Mouse (Mus musculus): ENCODE measurements around the gene Olfr544.
A peak's percentile ranks its signal among the peaks of the same experiment; 100 is the strongest.

Gene Olfr544

DNA sequence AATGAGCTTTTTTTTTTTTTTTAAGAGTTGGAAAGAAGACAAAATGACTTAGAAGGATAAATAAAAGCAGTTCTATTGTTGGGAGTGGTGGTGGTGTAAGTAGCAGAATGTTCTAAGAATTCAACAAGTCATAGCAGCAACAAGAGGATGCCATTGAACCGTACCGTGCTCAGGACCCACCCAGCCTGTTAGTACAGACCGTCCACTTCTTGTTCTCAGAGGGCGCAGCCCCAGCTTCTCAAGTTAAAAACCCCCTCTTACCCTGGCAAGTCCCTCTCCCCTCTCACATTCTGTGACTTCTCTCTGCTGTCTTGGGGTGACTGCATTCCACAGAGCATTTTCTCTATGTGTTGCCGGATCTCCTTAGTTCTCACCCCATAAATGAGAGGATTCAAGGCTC lies 11.5 kb downstream of the Olfr544 start:
- DNase-seq = no peak

DNA sequence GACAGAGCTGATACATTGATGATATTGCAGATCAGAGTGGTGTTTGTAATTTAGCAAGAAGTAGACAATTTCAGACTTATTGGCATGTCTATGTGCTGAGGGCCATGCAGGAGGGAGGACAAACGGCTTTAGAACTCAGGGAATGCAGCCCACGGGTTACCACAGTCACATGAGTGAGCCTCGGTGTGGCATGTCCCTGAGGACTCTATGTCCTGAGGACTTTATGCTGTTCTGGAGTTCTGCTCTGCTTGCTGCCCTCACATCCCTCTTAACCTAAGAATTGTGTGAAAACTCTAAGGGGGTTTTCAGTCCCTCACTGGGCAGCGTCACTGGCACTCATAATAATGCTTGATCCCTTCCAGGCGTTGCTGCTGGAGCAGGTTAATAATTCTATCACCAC lies 15.4 kb downstream of the Olfr544 start:
- no peak for DNase-seq

DNA sequence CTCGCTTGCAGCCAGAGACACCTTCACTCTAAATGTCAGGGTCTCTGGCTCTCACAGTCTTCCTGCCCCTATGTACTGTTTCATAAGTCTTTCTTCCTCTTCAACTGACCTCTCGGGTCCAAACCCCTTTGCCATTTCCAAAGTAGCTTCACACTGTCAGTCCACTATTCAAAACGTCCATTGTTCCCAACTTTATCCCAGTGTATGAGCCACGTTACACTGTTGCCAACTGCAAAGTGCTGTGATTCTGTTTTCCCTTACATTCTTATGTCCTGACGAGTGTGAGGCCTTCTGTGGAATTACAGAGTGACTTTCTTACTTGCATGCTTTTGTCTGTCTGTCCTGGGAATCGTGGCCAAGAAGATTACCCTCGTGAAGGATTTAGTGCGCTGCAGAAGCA lies 20.5 kb downstream of the Olfr544 start:
- DNase-seq = no peak

DNA sequence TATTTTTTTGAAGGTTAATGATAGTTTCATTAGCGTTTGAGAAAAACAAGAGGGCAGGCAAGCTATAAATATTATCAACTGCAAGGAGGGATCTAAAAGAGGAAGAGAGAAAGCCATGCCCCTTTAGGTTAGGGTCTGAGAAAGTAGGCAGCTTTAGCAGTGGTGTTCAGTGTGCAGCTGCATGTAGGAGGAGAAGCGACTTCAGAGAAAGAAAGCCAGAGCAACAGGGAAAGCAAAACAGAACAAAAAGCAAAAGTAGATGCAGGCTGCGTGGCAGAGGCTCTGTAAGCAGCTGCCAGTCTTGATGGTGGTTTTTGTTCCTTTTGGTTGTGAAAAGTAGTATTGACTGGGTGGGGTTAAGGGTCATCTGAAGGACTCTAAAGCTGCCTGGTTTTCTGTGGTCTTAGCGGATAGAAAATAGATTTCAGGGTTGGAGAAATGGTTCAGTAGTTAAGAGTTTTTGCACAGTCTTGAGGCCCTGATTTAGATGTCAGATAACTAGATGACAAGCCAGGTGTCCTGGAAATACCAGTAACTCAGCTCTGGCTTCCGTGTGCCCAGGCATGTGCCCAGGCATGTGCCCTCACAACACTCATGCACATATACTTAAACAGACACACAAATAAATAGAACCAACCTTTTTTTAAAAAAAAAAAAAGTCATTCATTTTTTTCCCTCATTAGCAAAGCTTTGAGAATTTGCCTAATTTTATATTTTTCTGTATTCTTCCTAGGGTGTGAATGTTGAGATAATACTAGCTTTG lies 29.3 kb downstream of the Olfr544 start:
- no peak for DNase-seq

DNA sequence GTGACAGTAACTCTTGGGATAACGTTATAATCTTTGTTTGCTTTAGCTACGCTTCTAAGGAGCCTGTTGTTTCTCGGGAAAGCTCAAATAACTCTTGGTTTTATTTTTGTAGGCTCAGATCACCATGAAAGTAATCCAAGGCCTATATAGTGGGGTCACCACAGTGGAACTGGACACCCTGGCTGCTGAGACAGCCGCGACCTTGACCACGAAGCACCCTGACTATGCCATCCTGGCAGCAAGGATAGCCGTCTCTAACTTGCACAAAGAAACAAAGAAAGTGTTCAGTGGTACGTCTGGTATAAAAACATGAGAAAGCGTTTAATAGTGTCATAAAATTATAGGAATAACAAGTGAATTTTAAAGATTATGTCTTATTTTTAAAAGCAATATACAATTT lies 41.7 kb downstream of the Olfr544 start:
- DNase-seq = no peak

DNA sequence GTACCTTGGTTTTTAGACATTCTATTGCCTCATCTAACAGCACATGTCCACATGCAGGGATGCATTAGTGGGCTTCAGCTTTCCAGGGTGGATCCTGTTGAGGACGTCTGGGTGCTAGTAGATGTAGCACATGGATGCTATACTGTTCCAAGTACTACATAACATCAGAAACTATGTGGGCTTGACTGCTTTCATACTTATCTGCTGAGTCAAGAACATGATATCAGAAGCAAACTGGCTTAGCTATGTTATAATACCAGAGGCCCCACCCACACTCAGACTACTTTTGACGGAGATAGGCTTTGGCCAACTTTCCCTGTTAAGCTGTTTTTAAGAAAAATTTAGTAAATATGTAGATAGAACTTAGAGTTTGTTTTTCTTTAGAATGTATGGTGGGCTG lies 43.8 kb downstream of the Olfr544 start:
- DNase-seq = no peak

DNA sequence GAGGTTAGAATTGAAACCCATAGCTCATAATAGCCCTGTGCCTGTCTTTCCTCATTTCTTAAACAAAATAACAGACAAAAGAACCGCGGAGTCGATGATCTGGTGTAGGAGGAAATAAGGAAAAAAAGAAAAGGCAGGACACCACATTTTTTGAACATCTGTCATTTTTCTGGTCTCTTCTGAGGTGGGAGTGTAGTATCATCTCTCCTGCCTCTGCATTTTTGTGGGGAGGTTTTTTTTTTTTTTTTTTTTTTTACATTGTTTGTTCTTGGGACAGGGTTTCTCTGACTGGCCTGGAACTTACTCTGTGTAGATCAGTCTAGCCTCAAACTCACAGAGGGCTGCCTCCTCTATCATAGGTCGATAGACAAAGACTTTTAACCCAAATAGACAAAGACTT lies 45.7 kb downstream of the Olfr544 start:
- DNase-seq = no peak

DNA sequence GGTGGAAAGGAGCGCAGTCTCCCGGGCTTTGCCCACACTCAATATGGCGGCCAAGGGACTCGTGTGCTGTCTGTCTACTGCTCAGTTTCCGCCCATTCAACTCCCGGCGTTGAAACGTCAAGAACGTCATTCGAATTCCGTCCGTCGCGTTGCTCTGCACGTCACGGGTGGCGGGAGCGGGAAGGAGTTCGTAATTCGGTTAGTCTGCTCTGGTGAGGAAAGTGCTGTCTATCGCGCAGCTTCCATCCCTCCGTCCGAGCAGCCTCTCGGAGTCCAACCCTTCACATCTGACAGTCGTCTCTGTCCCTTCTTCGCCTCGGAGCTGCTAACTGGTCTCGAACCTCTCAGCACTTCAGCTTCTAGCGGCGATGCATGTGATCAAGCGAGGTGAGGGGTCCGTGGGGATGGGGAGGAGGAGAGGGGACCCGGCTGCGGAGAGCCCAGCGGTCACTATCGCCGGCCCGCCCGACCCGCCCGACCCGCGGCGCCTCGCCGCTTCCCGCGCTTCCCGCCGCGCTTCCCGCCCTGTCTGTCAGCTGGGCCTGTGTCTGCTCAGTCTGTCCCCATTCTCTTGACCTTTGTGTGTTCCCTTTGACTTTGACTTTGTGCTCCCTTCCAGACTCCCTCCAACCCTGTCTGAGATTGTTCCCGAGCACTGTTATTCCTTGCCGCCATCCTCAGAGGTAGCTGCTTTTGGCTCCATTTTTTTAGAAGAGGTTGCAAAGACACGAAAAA lies 46.3 kb downstream of the Olfr544 start, which contains the start of gene Rrm1:
TSS of gene Rrm1 (plus strand) at position 39 of the 735 bp plus-strand sequence.
- peak; percentile 95 for DNase-seq

DNA sequence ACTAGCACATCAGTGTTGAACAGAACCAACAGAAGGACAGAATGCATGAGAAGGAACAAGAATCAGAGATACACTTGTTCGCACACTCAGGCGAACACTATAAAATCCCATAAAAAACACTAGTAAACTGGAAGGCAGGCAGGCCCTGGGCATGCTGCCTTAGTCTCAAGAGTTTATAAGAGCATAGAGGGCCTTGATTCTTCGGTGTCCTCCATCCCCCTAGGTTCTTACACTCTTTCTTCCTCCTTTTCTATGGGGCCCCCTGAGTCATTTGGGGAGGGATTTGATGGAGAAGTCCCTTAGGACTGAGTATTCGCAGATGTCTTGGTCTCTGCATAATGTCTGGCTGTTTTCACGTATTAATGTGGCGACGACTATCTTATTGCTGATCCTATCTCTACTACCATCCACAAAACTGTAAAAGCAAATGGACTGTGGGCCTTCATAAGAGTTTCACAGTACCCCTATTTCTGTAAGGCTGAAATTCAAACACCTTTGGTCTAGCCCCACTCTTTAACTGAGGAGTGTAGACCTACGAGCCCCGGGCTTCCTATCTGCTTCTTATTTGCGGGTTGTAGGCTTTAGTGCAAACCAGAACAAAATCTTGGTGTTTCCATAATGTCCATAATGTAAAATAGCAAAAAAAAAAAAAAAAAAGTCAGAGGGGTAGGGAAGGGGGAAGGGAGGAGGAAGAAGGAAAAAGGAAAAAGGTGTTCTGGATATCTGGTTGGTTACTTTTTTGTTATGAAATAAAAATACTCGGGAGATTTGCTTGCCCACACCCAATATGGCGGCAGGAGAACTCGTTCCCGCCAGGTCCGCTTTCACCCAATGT lies 47.1 kb downstream of the Olfr544 start:
- DNase-seq = no peak

DNA sequence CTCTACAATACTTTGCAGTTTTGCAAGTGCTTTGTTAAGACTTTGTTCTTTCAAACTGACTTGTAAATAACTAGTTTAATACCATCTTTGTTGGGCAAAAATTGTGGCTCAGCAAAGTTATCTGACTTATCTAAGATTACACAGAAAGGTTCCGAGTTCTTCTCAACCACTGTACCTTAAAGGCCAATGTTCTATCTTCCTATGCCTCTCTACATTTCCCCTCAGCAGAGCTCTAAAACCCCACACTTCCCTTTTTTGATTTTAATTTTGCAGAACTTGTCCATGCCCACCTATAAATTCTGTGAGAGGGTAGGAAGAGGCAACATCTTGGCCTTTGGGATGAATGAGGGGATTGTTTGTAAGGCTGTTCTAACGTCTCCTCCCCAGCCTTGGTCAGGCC lies 53.8 kb downstream of the Olfr544 start:
- no peak for DNase-seq
